Mouse (Mus musculus): Measurements from ENCODE around the gene Scn9a. TPM values are rescaled to one million over a fixed set of nuclear protein-coding genes. Genes with fewer than 3 reads are reported as not detected.

Scn9a gene
- polyA plus RNA-seq, 1 experiment = 0.22 TPM

DNA sequence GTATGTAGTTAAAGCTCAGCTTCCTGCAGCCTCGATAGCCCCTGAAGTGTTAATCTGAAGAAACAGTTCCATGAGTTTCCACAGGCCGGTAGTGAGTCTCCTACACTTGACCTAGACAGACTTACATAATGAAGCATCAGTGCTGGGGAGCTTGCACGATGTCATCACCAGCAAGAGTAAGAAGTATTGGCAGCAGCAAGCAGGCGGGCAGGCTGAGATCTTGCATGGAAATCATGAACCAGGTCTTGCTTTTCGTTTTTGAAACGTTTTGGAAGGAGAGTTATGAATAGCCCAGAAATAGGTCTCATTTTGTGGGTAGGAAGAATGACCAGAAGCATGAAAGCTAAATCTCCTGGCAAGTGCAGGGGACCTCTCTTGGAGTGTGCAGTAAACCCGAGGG is 194.1 kb downstream of the Scn9a start, which contains the start of gene Scn1a:
TSS of gene Scn1a (minus strand) at position 130 of the 400 bp plus-strand sequence.
- H3K4me2 ChIP-seq (ENCODE audit: low read depth) = no peak within 1 kb of the TSS
- TF ChIP-seq USF1 (IDR thresholded peaks at IDR 0.05; ENCODE audit: low read depth) (no peak), MYOG (IDR thresholded peaks at IDR 0.05; ENCODE audit: control insufficient read depth in 1 of 3, insufficient read depth in 1 of 3, insufficient read length in 2 of 3, low read depth in 2 of 3) (no peak), SRF (IDR thresholded peaks at IDR 0.05; ENCODE audit: control insufficient read depth, insufficient read length, low read depth) (no peak), POLR2A (IDR thresholded peaks at IDR 0.05; ENCODE audit: insufficient read length, low read depth) (no peak), E2F4 (IDR thresholded peaks at IDR 0.05; ENCODE audit: insufficient read depth) (no peak), MAX (IDR thresholded peaks at IDR 0.05; ENCODE audit: low read depth) (no peak), TCF12 (IDR thresholded peaks at IDR 0.05; ENCODE audit: insufficient read depth, poor library complexity, severe bottlenecking) (no peak), TCF3 (IDR thresholded peaks at IDR 0.05; ENCODE audit: insufficient read length, low read depth) (no peak), REST (IDR thresholded peaks at IDR 0.05; ENCODE audit: insufficient read depth, insufficient read length) (no peak), CEBPB (IDR thresholded peaks at IDR 0.05; ENCODE audit: insufficient read depth, poor library complexity, severe bottlenecking) (no peak)
- peaks cover 6% of the 10 kb centered on the region for H3K27me3 ChIP-seq (ENCODE audit: control insufficient read depth, insufficient read depth, insufficient read length)
- no peaks in the 10 kb centered on the region for H3K79me2 ChIP-seq (ENCODE audit: control insufficient read depth, insufficient read depth)
- H3ac ChIP-seq (ENCODE audit: control insufficient read depth, insufficient read length) = no peak within 1 kb of the TSS
- no peak within 1 kb of the TSS for H3K4me3 ChIP-seq
- H3K36me3 ChIP-seq (ENCODE audit: control insufficient read depth, insufficient read depth) = no peaks in the 10 kb centered on the region

DNA sequence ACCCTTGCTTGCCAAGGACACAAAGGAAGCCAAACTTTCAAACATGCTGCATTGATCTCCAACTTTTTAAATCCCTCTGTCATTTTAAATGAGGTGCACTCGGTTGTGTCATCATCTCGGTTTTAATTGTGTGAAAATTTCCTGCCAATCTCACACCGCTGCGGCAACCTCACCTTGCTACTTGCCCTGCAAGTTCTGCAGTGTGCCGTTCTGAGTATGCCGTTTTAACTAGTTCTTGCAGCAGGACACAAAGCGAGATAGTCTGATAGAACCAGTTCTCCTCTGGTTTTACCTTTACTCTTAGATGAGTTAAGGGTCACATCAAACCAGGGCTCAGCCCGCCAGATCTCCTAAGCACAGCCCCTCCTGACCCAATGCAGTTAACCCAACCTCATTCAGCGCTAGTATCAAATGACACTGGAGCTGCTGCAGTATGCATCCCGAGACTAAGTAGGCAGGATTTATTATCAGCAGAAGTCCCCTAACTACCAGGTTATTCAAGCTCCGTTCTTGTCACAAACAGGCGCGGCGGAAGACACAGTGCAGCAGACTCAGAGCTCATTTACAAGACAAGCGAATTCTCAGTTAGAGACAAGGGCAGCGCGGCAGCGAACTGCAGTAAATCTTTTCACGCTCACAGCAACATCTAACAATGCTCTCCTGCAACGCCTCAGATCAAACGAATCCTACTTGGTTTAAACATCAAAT is 194.8 kb downstream of the Scn9a start:
- Histone ChIP-seq H3ac (ENCODE audit: control insufficient read depth, insufficient read length) (no peak overlapping the region), H3K79me2 (ENCODE audit: control insufficient read depth, insufficient read depth) (no peaks in the 10 kb centered on the region), H3K36me3 (ENCODE audit: control insufficient read depth, insufficient read depth) (no peaks in the 10 kb centered on the region), H3K4me3 (no peak overlapping the region), H3K4me2 (ENCODE audit: low read depth) (no peak overlapping the region), H3K27me3 (ENCODE audit: control insufficient read depth, insufficient read depth, insufficient read length) (peaks cover 6% of the 10 kb centered on the region)
- TF ChIP-seq CEBPB (IDR thresholded peaks at IDR 0.05; ENCODE audit: insufficient read depth, poor library complexity, severe bottlenecking) (no peak), USF1 (IDR thresholded peaks at IDR 0.05; ENCODE audit: low read depth) (no peak), POLR2A (IDR thresholded peaks at IDR 0.05; ENCODE audit: insufficient read length, low read depth) (no peak), REST (IDR thresholded peaks at IDR 0.05; ENCODE audit: insufficient read depth, insufficient read length) (no peak), TCF3 (IDR thresholded peaks at IDR 0.05; ENCODE audit: insufficient read length, low read depth) (no peak), TCF12 (IDR thresholded peaks at IDR 0.05; ENCODE audit: insufficient read depth, poor library complexity, severe bottlenecking) (no peak), MAX (IDR thresholded peaks at IDR 0.05; ENCODE audit: low read depth) (no peak), SRF (IDR thresholded peaks at IDR 0.05; ENCODE audit: control insufficient read depth, insufficient read length, low read depth) (no peak), POLR2AphosphoS2 (IDR thresholded peaks at IDR 0.05; ENCODE audit: insufficient read length, low read depth) (no peak)

DNA sequence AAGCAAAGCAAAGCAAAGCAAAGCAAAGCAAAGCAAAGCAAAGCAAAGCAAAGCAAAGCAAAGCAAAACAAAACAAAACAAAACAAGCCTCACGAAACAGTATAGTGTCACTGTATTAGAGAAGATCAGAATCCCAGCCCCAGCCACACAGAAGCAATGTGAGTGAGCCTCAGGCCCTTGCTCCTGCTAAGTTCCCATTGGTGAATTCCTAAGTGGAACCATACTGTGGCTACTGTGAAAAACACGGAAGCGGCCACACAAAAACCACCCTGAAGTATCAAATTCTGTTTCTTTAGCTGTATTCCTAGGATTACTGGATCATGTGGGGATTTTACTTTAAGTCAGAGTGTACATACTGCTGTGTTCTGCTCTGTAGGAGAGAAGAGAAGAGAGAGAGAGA is 198.5 kb downstream of the Scn9a start:
- Histone ChIP-seq H3K4me3 (no peak overlapping the region), H3ac (ENCODE audit: control insufficient read depth, insufficient read length) (no peak overlapping the region), H3K36me3 (ENCODE audit: control insufficient read depth, insufficient read depth) (no peaks in the 10 kb centered on the region), H3K79me2 (ENCODE audit: control insufficient read depth, insufficient read depth) (no peaks in the 10 kb centered on the region), H3K4me2 (ENCODE audit: low read depth) (no peak overlapping the region), H3K27me3 (ENCODE audit: control insufficient read depth, insufficient read depth, insufficient read length) (peaks cover 6% of the 10 kb centered on the region)
- no peak for TF ChIP-seq POLR2AphosphoS2 (IDR thresholded peaks at IDR 0.05; ENCODE audit: insufficient read length, low read depth)
- TF ChIP-seq REST (IDR thresholded peaks at IDR 0.05; ENCODE audit: insufficient read depth, insufficient read length) = no peak
- no peak for TF ChIP-seq SRF (IDR thresholded peaks at IDR 0.05; ENCODE audit: control insufficient read depth, insufficient read length, low read depth)
- no peak for TF ChIP-seq USF1 (IDR thresholded peaks at IDR 0.05; ENCODE audit: low read depth)
- TF ChIP-seq MAX (IDR thresholded peaks at IDR 0.05; ENCODE audit: low read depth) = no peak
- no peak for TF ChIP-seq POLR2A (IDR thresholded peaks at IDR 0.05; ENCODE audit: insufficient read length, low read depth)
- TF ChIP-seq MYOG (IDR thresholded peaks at IDR 0.05; ENCODE audit: control insufficient read depth in 1 of 3, insufficient read depth in 1 of 3, insufficient read length in 2 of 3, low read depth in 2 of 3) = no peak

Other genes with a start within 250 kb of the Scn9a start
- not detected for gene Scn1a, start 194.1 kb downstream of the Scn9a start, polyA plus RNA-seq (2012; fragmentation: generic; extraction: Trizol)
- 0.65 TPM for gene Scn7a, start 150.0 kb upstream of the Scn9a start, polyA plus RNA-seq (2012; fragmentation: generic; extraction: Trizol)

Measured in myocyte (in vitro differentiated cells).